Mouse (Mus musculus): ENCODE results near the gene 1700023F06Rik. TPM values are rescaled to one million over a fixed set of nuclear protein-coding genes. Genes with fewer than 3 reads are reported as not detected.

Gene 1700023F06Rik
- polyA plus RNA-seq, 1 experiment, result 2.0 TPM

- no peaks in the 10 kb centered on the region for H3K9me3 ChIP-seq (replicated peaks; ENCODE audit: control insufficient read depth, insufficient read depth, low read length, poor library complexity, severe bottlenecking)
- H3K36me3 ChIP-seq (ENCODE audit: control insufficient read depth, insufficient read depth, low read length, poor library complexity, severe bottlenecking), result no peaks in the 10 kb centered on the region
Measured at GRCm38 (mm10) chr11:103237757-103238156, 29.4 kb upstream of the 1700023F06Rik start.

DNA sequence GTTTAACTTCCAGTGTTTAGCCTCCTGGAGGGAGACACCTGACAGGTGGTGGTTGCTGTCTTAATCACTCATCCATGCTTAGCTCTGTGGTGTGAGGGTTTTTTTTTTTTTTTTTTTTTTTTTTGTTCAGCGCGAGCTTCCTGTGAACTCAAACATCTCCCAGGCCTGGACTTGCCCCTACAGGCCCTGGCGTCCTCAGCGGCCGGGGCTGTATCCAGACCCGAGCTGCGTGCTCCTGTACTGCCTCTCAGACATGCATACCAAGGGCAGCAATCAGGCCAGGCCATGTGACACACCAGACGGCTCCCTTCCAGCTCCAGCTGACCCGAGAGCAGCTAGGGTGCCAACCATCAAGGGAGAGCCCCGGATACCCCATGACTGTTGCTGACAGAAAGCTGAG, 28.5 kb upstream of the 1700023F06Rik start:
- TF ChIP-seq CTCF (IDR thresholded peaks at IDR 0.05; ENCODE audit: low read depth, low read length) (no peak), EP300 (IDR thresholded peaks at IDR 0.05; ENCODE audit: insufficient read depth, low read depth, low read length) (no peak), POLR2A (IDR thresholded peaks at IDR 0.05; ENCODE audit: insufficient read depth, low read length) (no peak)
- no peaks in the 10 kb centered on the region for H3K9me3 ChIP-seq (replicated peaks; ENCODE audit: control insufficient read depth, insufficient read depth, low read length, poor library complexity, severe bottlenecking)
- no peak overlapping the region for H3K4me3 ChIP-seq (ENCODE audit: low read depth, low read length)
- 0 out of 2 replicates have a peak overlapping the region, but pooled peaks have one; percentile 3 for H3K9ac ChIP-seq (ENCODE audit: low read depth, poor library complexity, severe bottlenecking)
- H3K27ac ChIP-seq (ENCODE audit: insufficient read depth, low read length), result no peak overlapping the region
- no peaks in the 10 kb centered on the region for H3K4me1 ChIP-seq (ENCODE audit: control insufficient read depth, insufficient read depth, low read length)
- H3K27me3 ChIP-seq (ENCODE audit: control insufficient read depth, insufficient read depth, low read length, poor library complexity, severe bottlenecking), result no peaks in the 10 kb centered on the region
- no peaks in the 10 kb centered on the region for H3K36me3 ChIP-seq (ENCODE audit: control insufficient read depth, insufficient read depth, low read length, poor library complexity, severe bottlenecking)

More at GRCm38 (mm10) chr11:103237757-103238156, 29.4 kb upstream of the 1700023F06Rik start:
- H3K27me3 ChIP-seq (ENCODE audit: control insufficient read depth, insufficient read depth, low read length, poor library complexity, severe bottlenecking), result no peaks in the 10 kb centered on the region
- no peak overlapping the region for H3K27ac ChIP-seq (ENCODE audit: insufficient read depth, low read length)
- TF ChIP-seq CTCF (IDR thresholded peaks at IDR 0.05; ENCODE audit: low read depth, low read length) (peak; percentile 58), EP300 (IDR thresholded peaks at IDR 0.05; ENCODE audit: insufficient read depth, low read depth, low read length) (no peak), POLR2A (IDR thresholded peaks at IDR 0.05; ENCODE audit: insufficient read depth, low read length) (no peak)
- H3K4me1 ChIP-seq (ENCODE audit: control insufficient read depth, insufficient read depth, low read length), result no peaks in the 10 kb centered on the region
- H3K4me3 ChIP-seq (ENCODE audit: low read depth, low read length), result no peak overlapping the region
- H3K9ac ChIP-seq (ENCODE audit: low read depth, poor library complexity, severe bottlenecking), result no peak overlapping the region

GRCm38 (mm10) chr11:103236431-103236830, 28.1 kb upstream of the 1700023F06Rik start:
- Histone ChIP-seq H3K4me3 (ENCODE audit: low read depth, low read length) (no peak overlapping the region), H3K4me1 (ENCODE audit: control insufficient read depth, insufficient read depth, low read length) (no peaks in the 10 kb centered on the region), H3K27ac (ENCODE audit: insufficient read depth, low read length) (no peak overlapping the region), H3K27me3 (ENCODE audit: control insufficient read depth, insufficient read depth, low read length, poor library complexity, severe bottlenecking) (no peaks in the 10 kb centered on the region), H3K9me3 (replicated peaks; ENCODE audit: control insufficient read depth, insufficient read depth, low read length, poor library complexity, severe bottlenecking) (no peaks in the 10 kb centered on the region), H3K36me3 (ENCODE audit: control insufficient read depth, insufficient read depth, low read length, poor library complexity, severe bottlenecking) (no peaks in the 10 kb centered on the region), H3K9ac (ENCODE audit: low read depth, poor library complexity, severe bottlenecking) (no peak overlapping the region)
- TF ChIP-seq POLR2A (IDR thresholded peaks at IDR 0.05; ENCODE audit: insufficient read depth, low read length) (no peak), EP300 (IDR thresholded peaks at IDR 0.05; ENCODE audit: insufficient read depth, low read depth, low read length) (no peak), CTCF (IDR thresholded peaks at IDR 0.05; ENCODE audit: low read depth, low read length) (no peak)

DNA sequence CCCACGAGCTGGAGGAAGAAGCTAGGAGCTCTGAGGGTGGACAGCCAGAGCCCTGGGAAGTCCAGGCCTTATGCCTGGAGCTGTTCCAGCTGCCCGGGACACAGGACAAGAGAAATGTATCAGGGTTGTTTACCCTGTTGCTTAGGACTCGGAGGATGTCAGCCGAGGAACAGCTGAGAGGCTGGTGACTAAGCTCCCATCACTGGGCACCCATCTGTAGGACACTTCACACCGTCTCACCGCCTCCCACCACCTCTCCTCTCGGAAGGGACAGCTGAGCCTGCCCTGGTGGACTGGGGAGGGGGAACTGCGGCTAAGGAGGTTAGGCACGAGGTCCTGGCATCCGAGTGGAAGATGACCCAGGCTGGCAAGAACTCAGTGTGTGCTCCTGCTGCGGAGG, 27.3 kb upstream of the 1700023F06Rik start:
- no peak for TF ChIP-seq POLR2A (IDR thresholded peaks at IDR 0.05; ENCODE audit: insufficient read depth, low read length)
- TF ChIP-seq EP300 (IDR thresholded peaks at IDR 0.05; ENCODE audit: insufficient read depth, low read depth, low read length), result no peak
- no peak for TF ChIP-seq CTCF (IDR thresholded peaks at IDR 0.05; ENCODE audit: low read depth, low read length)
- Histone ChIP-seq H3K27me3 (ENCODE audit: control insufficient read depth, insufficient read depth, low read length, poor library complexity, severe bottlenecking) (no peaks in the 10 kb centered on the region), H3K9me3 (replicated peaks; ENCODE audit: control insufficient read depth, insufficient read depth, low read length, poor library complexity, severe bottlenecking) (no peaks in the 10 kb centered on the region), H3K27ac (ENCODE audit: insufficient read depth, low read length) (no peak overlapping the region), H3K9ac (ENCODE audit: low read depth, poor library complexity, severe bottlenecking) (no peak overlapping the region), H3K4me3 (ENCODE audit: low read depth, low read length) (no peak overlapping the region), H3K36me3 (ENCODE audit: control insufficient read depth, insufficient read depth, low read length, poor library complexity, severe bottlenecking) (no peaks in the 10 kb centered on the region), H3K4me1 (ENCODE audit: control insufficient read depth, insufficient read depth, low read length) (no peaks in the 10 kb centered on the region)

GRCm38 (mm10) chr11:103234447-103234846, 26.1 kb upstream of the 1700023F06Rik start:
- no peak overlapping the region for H3K4me3 ChIP-seq (ENCODE audit: low read depth, low read length)
- H3K9ac ChIP-seq (ENCODE audit: low read depth, poor library complexity, severe bottlenecking), result no peak overlapping the region
- no peaks in the 10 kb centered on the region for H3K36me3 ChIP-seq (ENCODE audit: control insufficient read depth, insufficient read depth, low read length, poor library complexity, severe bottlenecking)
- H3K27me3 ChIP-seq (ENCODE audit: control insufficient read depth, insufficient read depth, low read length, poor library complexity, severe bottlenecking), result no peaks in the 10 kb centered on the region
- H3K4me1 ChIP-seq (ENCODE audit: control insufficient read depth, insufficient read depth, low read length), result no peaks in the 10 kb centered on the region
- H3K27ac ChIP-seq (ENCODE audit: insufficient read depth, low read length), result no peak overlapping the region
- no peaks in the 10 kb centered on the region for H3K9me3 ChIP-seq (replicated peaks; ENCODE audit: control insufficient read depth, insufficient read depth, low read length, poor library complexity, severe bottlenecking)
- TF ChIP-seq CTCF (IDR thresholded peaks at IDR 0.05; ENCODE audit: low read depth, low read length) (no peak), EP300 (IDR thresholded peaks at IDR 0.05; ENCODE audit: insufficient read depth, low read depth, low read length) (no peak), POLR2A (IDR thresholded peaks at IDR 0.05; ENCODE audit: insufficient read depth, low read length) (no peak)

DNA sequence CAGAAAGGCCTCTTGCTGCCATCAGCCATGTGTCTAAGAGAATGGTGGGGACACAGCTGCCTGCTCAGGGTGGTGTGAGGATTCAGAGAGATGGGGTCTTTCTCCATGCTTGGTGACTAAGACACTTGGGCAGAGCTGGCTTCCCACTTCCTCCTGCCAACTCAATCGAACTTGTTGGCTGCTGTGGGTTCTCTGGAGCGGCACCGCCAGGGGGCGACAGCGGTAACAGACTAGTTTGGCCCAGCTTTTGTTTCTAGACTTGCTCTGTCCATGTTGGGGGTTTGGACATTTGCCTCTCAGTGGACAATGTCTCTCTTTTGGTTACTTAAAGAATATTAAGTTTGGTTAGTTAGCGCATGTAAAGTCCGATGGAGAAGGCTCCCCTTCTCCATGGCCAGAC, 24.6 kb upstream of the 1700023F06Rik start:
- Histone ChIP-seq H3K9ac (ENCODE audit: low read depth, poor library complexity, severe bottlenecking) (no peak overlapping the region), H3K4me1 (ENCODE audit: control insufficient read depth, insufficient read depth, low read length) (no peaks in the 10 kb centered on the region), H3K36me3 (ENCODE audit: control insufficient read depth, insufficient read depth, low read length, poor library complexity, severe bottlenecking) (no peaks in the 10 kb centered on the region), H3K27ac (ENCODE audit: insufficient read depth, low read length) (no peak overlapping the region), H3K27me3 (ENCODE audit: control insufficient read depth, insufficient read depth, low read length, poor library complexity, severe bottlenecking) (no peaks in the 10 kb centered on the region), H3K4me3 (ENCODE audit: low read depth, low read length) (no peak overlapping the region), H3K9me3 (replicated peaks; ENCODE audit: control insufficient read depth, insufficient read depth, low read length, poor library complexity, severe bottlenecking) (no peaks in the 10 kb centered on the region)
- no peak for TF ChIP-seq EP300 (IDR thresholded peaks at IDR 0.05; ENCODE audit: insufficient read depth, low read depth, low read length)
- TF ChIP-seq CTCF (IDR thresholded peaks at IDR 0.05; ENCODE audit: low read depth, low read length), result peak; percentile 73
- no peak for TF ChIP-seq POLR2A (IDR thresholded peaks at IDR 0.05; ENCODE audit: insufficient read depth, low read length)

Measured in ES-Bruce4 (cell line).